Mouse (Mus musculus) thymus, postnatal 36 days (tissue): ENCODE results near the gene Asap3.

ENCODE experiments used
- DNase-seq, 2 experiments: peaks; one replicate each; pipeline ENCODE4 v3.0.0; 2022; ENCODE audit warnings: mixed read lengths in 2 of 2

Gene Asap3

DNA sequence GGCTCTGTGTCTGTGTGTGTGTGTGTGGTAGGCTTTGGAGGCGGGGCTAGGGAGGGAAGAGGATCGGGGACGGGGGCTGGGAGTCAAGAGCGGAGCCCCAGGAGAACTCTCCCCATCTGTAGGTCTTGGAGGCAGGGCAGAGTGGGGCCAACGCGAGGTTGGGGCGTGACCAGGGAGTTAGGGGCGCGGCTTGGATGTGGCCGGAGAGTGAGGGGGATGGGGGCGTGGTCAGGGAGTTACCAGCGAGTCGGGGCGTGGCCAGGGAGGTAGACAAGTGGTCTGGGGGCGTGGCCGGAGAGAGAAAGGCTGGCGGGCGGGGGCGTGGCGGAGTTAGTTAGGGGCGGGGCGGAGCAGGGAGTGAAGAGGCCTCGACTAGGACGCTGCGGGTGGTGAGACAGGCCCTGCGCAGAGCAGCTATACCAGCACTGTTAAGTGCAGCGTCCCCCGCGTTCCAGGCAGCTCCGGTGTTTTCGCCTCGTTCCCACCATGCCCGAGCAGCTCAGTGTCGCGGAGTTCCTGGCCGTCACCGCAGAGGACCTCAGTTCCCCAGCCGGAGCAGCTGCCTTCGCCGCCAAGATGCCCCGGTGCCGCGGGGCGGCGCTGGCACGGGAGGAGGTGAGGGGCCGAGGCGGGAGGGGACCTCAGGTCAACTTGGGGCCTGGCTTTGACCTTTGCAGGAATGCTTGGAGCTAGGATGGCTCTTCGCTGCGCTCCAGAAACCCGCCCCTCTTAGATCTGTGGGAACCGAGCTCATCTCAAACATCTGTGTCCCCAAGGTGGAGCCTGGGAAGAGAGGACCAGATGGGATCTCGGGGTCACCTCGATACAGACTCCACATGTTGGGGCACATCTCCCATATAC is at the start of gene Asap3:
Gene Asap3, plus strand, starts transcription at position 333 of the 861 bp plus-strand sequence.
- DNase-seq: peak; percentile 90 to 92

DNA sequence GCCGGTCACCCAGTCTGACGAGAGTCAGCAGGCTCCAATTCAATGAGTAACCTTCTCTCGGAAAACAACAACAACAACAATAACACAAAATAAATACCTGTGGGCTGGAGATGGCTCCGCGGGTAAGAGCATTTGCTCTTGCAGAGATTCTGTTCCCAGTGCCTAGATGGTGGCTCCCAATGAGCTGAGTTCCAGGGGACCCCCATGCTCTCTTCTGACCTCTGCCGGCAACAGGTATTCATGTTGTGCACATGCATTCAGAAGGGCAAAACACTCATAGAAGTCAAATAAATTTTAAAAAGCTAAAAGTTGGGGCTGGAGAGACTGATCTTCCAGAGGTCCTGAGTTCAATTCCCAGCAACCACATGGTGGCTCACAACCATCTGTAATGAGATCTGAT is 47.7 kb upstream of the Asap3 start:
- DNase-seq: peak; percentile 52 to 55

DNA sequence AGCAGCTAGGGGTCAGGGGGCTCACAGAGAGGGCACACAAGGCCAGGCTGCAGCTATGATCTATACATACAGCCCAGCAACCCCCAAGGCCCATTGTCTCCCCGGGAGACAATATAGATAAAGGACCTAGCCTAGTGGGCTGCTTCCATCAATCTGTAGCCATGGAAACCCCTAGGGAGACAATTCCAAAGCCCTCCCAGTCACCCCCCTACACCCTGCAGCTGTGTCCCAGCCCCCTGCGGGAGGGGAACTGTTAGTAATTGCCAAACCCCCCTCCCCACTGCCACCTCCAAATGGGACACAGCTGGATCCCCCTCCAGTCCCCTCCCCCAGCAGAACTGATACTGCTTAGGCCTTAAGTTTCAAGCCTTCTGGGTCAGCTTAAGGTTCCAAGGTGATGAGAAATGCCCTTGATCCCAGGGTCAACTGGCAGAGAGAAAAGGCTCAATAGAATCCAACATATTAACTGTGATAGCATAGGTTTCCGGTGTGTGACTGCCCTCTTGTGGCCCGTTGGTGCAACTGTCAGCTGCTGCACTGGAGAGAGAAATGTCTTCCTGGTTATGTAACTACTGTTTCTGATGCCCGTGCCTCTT is 46.3 kb upstream of the Asap3 start:
- DNase-seq: peak; percentile 72 to 73

DNA sequence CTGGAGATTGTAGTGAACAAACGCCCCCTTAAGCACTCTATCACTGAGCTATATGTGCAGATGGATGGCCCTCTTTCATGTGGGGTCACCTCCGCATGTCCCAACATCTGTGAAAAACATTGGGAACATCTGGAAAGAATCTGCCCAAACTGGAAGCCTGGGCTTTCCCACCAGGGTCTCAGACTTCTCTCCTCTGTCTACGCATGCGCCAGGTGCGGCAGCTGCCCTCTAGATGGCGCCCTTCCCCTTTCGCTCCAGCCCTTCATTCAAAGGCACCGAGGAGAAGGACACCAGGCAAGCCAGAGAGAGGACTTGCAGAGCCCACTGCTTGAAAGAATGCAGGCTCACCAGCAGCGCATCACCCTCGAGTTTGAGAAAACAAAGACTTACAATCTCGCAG is 42.7 kb upstream of the Asap3 start:
- DNase-seq: peak; percentile 89 to 92

DNA sequence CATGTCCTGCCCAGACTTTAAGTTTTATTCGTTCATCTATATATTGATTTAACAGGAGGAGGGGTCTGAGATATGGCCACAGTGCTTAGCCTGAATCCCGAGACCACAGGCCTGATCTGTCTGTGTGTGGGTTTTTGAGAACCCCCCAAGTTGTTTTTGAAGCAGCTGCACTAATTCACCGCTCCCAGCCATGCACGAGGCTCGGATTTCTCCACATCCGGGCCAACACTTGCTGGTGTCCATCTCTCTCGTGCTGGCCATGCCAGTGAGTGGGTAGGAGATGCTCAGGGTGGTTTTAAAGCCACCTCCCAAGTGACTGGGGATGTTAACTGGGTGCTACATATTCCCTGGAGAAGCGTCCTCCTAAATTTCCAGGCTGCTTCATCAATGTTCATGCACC is 41.2 kb upstream of the Asap3 start:
- DNase-seq: no peak

DNA sequence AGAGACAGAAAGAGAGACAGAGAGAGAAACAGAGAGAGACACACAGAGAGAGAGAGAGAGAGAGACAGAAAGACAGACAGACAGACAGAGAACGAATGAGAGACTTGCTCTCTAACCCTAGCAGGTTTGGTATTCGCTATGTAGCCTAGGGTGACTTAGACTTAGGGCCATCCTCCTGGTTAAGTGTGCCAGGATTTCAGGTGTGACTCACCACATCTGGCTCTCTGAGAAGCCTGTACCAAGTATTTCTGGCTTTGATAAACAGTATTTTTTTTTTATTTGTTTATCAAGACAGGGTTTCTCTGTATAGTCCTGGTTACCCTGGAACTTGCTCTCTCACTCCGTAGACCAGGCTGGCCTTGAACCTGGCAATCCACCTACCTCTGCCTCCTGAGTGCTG is 38.5 kb upstream of the Asap3 start:
- no peak for DNase-seq

DNA sequence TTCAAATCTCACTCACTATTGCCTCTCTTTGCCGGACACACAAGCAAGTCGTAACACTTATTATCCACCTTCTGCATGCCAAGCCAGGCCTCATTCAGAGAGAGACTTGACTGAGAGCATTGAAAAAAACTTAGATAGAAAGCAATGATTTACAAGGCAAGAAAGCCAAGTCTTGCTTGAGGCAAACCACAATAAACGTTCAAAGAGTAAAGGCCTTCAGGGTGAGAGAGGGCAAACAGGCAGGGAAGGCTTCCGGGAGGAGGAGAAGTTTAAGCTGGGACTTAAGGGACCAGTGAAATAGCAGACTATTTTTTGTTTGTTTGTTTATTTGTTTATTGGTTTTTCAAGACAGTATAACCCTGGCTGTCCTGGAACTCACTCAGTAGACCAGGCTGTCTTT is 35.8 kb upstream of the Asap3 start:
- DNase-seq: no peak

DNA sequence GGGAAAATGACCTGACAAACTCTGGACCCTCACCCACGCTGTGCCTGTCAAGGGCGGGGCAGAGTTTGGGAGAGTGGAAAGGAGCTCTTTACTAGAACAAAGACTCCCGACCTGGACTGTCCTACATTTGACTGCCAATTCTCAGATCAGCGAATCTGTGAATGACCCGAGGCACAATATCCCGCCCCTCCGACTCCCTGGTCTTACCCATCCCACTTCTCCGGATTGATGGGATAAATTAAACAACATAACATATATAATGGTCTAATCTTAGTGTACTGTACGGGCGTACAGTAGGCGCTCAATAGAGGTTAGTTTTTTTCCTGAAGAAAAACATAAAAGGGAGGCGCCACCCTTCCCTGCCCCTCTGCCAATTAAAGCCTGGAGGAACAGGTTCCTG is 34.7 kb upstream of the Asap3 start:
- no peak for DNase-seq

DNA sequence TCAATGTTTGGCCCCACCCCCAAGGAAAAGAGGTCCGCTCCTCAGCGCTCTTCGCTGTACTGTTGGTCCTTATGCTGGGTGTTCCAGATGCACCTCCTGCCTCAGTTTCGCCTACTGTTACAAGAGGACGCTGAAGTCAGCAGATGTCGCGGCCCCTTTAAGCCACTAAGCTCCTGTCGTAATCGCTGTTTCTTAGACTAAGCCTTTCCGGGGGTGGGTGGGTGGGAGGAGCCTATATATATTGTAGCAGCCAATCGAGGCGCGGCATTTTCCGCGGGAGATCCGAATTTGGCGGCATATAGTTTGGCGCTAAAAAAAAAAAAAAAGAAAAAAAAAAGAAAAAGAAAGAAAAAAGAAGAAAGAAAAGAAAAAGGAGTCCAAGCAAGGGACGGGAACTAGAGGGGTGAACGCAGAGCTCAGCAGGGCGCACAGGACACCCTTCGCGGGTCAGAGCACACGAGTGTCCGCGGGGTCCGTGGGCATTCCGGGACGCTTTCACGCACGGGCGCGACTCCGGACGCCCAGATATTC is 34.1 kb upstream of the Asap3 start, which contains the start of gene E2f2:
Gene E2f2, plus strand, starts transcription at position 384 of the 531 bp plus-strand sequence.
- peak; percentile 70 to 79 for DNase-seq

DNA sequence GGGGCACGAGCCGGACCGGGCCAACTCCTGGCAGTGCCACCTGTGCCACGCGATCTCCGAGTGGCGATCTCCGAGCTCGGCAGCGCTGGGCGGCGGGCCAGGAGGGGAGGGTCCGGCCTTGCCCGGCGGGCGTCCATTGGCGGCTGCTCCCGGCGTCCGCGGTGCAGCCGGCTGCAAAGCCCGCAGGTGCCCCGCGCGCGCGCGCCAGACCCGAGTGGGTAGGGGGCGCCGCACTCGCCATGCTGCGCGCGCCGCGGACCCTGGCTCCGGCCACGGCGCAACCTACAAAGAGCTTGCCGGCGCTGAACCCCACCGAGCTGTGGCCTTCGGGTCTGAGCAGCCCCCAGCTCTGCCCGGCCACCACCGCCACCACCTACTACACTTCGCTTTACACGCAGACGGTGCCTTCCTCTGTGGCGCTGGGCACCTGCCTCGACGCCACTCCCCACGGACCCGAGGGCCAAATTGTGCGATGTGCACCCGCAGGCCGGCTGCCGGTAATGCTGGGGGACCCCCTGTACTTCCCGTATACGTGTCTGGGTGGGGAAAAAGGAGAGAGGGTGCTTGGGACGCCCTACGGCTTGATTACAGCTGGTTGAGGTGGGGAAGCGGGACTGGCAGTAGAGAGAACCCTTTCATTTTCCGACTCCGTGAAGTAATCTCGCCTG is 33.5 kb upstream of the Asap3 start:
- peak; percentile 62 to 69 for DNase-seq

DNA sequence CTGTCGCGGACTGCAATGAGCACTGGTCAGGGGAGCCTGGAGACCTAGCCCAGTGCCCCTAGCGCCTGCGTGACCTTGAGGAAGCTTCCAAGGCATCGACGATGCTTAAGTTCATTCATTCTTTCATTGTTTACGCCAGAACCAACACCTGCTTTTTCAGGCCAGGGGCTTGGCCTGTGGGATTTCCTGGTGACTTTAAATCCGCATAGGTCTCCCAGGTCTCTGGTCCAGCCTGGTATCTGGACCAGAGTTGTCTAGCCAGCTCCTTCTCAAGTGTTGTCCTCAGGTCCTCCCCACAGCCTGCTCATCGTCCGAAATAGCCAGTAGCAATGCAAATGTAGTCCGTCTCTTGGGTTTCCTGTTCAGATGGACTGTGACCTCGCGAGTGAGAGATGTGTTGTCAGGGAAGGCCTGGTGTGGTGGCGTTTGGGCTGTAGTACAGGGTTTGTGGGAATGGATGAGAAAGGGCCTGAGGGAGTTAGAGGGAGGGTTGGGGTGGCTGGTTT is 32.9 kb upstream of the Asap3 start:
- no peak for DNase-seq

DNA sequence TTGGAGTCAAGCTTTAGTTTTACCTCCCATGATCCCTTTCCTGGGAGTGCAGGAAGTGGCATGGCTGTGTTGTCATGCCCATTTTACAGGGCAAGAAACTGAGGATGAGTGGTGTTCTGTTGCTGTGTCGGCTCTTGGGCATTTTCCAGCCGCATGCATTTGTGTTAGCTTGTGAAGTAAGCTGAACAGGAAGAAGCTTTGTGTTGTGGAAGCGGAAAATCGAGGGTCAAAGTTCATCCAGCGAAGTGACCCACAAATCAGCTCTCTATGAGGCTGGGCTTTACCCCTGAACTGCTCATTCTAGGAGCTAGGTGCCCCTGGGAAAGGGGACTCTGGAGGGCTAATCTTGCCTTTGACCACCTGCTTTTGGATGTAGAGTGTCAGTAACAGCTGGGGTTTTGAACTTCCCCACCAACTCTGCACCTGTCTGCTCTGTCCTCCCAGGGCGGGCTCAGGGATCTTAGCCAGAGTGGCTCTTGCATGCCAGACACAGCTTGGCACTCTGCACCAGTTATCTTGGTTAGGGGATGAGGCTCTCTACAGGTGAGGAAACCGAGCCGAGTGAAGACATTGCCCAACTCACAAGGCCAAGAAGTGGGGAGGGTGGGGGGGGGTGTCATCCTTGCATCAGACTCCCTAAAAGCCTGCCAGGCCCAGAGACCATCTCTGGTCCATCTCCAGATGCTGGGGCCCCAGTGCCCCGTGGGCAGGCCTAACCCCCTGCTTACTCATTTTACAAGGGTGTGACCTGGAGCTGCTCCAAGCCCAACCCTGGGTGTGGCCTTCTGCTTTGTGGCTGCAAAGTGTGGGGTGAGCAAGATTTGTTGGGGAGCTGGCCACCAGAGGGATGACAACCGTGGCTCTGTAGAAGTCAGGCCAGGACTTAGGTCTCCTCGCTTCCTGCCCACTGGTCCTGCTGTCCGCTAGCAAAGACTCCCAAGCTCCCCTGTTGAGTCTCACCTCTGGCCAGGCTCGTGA is 31.7 kb upstream of the Asap3 start:
- DNase-seq: peak; percentile 60 to 67

DNA sequence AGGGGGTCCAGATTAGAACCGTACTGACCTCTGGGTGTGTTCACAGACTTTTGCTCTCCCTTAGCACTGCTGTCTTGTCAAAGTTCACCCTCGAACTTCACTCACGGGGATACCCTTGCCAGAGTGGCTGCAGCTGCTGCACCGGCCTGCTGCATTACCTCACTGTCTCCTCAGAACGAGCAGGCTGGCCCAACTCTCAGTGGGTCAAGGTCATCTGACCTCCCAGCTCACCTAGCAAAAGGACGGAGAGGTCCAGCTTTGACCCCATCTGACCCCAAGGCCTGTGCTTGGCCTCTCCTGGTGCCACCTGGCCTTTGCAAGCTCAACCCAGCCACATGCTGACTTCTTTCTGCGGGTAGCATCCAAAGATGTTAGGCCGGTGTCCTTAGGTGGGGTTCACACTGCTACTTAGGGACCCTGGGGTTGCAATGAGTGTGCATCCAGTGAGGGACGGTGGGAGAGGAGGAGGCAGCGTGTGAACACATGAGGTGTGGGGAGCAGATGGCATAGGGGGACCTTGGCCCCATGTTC is 30.1 kb upstream of the Asap3 start:
- peak in 1 of 2 experiments; percentile 43 for DNase-seq

DNA sequence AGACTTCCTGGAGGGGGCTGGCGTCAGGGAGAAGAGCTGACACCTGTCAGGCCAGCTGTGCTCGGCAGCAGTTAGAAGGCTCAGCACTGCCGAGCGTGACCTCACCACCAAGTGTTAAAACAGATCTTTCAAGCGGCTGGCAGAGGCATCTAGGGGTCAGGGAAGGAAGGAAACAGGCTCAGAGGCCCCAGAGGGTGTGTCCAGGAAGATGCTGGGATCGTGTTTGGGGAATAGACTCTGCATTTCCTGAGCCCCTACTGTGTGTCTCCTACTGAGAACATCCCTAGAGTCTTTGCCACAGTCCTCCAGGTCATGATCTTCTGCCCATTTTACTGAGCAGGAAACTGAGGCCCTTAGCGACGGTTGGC is 28.9 kb upstream of the Asap3 start:
- peak; percentile 73 to 85 for DNase-seq

DNA sequence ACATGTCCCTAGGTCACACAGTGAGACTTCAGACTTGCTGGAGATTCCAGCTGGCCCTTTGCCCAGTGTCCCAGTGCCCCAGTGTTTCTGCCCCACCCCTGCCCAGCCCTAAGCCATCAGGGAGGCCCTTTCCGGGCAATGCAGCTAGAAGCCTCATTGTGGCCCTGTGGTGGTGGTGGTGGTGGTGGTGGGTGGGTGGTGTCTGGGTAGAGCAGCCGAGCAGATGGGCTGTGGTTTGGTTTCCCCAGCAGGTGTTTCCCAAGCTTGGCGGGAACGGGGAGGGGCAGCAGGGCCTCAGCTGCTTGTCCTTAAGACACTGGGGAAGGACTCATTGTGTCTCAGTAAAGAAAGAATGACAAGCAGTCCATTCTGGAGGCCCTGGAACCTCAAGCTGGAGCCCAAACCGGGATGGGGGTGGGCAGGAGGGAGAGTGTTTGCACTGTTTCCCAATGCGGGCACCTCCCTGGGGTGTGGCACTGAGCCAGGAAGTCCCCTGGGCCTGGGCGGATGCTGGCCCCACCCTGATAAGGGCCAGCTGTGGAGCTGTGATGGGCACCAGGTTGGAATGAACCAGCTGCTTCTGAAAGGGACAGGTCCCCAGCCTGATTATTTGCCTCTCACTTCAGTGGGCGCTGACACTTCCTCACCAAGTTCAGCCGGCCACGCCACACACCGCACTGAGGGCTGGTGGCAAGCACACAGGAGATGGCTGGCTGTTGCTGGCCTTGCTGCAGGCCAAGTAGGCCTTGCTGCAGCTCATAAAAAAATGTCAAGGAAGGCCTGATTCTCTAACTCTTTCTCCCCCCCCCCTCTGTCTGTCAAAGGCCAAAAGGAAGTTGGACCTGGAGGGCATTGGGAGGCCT is 28.3 kb upstream of the Asap3 start:
- peak; percentile 86 to 91 for DNase-seq

DNA sequence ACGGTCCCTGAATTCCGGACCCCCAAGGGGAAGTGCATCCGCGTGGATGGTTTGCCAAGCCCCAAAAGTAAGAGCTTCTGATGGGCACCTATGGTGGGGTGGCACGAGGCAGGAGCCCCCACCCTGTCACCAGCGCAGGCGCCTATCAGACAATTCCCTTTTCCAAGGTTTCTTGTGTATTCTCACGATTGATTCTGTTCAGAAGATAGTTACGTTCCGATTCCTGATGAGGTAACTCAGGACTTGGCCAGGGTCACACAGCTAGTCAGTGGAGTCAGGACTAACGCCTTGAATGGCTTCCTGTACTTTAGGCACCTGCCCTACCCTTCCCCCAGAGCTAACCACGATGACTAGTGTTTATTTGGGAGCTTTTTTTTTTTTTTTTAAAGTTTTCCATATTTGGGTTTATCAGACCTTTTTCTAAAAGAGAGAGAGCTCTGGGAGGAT is 27.7 kb upstream of the Asap3 start:
- peak; percentile 62 for DNase-seq

DNA sequence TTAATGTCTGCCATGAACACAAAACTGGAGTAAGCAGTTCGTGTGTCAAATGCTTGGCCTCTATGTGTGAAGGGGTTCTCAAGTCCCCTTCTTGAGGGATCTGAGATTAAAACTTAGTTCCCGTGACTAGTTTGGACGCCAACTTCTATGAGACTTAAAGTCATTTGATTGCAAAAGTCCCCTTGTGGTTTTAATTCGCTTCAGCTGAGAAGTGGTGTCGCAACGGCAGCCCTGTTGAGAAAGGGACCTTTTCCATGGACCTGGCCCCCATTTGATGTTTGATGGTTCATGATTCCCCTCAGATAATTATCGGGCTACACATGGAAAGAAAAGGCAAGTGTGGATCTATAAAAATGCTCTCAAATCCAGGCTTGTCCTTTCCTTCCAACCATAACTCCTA is 26.7 kb upstream of the Asap3 start:
- no peak for DNase-seq

DNA sequence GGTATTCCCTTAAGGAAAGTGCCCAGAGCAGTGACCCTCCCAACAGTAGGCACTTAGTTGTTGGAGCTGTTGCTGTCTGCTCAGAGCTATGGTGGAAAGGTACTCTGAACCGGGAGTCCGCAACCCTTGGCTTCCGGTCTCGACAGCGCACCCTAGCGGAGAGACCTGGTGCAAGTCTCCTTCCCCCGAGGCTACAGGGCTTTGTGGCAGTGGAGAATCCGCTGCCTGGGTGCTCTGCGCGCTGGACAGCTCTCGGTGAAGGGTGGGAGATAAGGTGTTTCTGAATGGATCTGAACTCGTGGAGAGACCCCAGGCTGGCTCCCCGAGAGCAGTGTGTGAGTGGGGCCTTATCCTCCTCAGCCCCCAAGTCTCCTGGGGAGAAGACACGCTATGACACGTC is 26.2 kb upstream of the Asap3 start:
- peak; percentile 94 to 96 for DNase-seq

DNA sequence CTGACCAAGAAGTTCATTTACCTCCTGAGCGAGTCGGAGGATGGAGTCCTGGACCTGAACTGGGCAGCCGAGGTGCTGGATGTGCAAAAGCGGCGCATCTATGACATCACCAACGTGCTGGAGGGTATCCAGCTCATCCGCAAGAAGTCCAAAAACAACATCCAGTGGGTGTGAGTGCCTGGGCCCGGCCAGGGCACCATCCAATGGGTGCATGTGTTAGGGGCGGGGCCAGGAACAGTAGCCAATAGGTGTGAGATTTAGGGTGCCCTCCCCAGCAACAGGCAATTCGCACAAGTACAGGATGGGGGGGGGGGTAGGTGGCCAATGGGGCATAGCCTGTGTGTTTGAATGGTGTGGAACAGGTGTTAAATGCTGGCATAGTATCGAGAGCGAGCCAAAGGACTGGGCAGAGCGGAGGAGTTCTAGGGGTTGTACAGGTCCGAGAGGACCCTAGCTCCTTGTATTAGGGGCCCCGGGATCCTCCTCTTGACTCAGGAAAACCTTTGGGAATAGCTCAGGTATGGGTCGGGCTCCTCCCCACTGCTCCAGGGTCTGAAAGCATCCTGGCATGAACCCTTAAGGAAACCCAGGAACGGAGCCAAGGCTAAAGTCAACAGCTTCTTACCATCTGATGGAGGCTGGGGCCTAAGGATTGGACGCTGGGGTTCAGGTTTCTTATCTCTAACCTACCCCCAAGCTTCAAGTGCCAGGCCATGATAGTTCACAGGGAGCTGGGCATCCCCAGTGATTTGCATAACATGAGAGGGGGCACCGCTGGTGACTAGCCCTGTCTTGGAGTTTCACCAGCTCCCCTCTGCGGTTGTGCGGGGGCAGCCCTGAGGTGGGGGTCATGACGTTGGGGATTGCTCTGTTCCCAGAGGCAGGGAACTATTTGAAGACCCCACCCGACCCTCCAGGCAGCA is 25.5 kb upstream of the Asap3 start:
- peak; percentile 76 to 88 for DNase-seq

DNA sequence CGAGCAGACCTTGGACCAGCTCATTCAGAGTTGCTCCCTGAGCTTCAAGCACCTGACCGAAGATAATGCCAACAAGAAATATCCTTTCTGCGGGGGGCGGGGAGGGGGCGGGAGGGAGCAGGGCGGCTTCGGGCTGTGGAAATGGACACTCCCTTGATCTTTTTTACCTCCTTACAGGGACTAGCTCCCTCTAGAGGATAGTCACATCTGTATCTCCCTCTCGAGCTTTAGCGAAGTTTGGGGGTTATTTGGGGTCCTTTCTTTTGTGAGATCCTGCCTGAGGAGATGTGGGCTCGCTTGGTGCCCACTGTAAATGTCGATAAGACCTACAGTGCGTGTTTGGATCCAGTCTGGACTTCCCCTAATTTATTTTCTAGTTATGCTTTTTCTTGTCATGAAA is 24.8 kb upstream of the Asap3 start:
- DNase-seq: no peak
